Mouse (Mus musculus): ENCODE measurements around the gene Srms.
A peak's percentile ranks its signal among the peaks of the same experiment; 100 is the strongest.
"Not testable (repeated sequence)": the region's sequence is repeated elsewhere in the genome, so short reads cannot be mapped to it uniquely, and the experiment has no call there.

Gene Srms

DNA sequence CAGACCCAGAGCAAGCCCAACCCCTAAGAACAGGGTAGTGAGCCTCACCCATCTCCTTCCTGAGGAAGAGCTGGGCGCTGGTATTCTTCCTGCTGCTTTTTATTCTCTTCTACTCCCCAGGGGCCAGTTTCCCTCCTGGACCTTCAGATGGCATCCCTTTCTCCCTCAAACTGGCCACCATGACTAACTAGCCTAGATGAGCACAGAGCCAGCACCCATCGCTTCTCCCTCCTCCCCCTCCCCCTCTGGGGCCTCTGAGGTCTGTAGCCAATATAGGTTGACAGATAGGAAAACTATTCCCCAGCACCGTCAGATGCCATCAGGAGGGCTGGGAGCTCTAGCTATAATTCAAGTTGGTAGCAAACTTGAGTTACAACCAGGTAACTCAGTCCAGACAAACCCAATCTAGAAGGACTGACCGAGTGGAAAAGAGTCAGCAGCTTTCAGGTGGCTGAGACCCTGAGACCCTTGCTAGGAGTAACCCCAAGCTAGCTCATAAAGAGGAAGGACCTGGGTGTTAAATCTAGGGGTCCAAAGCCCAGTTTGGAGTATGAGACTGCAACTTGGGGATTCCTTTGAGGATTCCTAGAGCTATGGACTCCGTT lies 6.0 kb upstream of the Srms start:
- DNase-seq: peak; percentile 26

- no peak for DNase-seq
Observed at GRCm38 (mm10) chr2:181216037-181216436, 3.1 kb upstream of the Srms start.

DNA sequence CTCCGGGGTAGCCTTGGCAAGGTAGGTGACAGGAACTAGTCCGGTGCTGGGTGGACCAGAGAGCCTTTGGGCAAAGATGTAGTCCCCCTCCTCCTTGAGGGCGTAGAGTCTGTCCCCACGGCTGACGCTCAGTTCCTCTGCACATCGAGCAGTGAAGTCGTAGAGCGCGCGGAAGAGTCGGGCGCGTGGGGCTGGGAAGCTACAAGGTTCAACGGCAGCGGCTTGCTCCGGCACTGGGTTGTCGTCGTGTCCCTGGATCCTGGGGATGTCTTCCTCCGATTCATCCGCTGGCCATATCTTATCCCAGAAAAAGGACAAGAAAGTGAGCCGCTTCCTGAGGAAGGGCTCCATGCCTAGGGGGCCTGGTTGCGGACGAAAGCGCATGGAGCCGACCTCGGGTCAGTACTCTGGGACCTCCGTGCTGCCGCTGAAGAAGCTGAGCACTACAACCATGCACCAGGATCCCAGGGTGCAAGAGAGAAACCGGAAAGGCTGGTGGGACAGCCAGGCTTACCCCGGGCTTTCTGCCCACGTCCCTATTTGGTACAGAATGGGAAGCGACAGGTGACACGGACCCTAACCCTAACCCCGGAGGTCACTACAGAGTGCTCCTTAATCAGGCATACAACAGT lies 480 bp downstream of the Srms start:
- peak; percentile 32 for DNase-seq

GRCm38 (mm10) chr2:181206118-181206517 lies 6.9 kb downstream of the Srms start:
- DNase-seq: no peak

GRCm38 (mm10) chr2:181205678-181206077 lies 7.3 kb downstream of the Srms start:
- no peak for DNase-seq

GRCm38 (mm10) chr2:181202886-181203285 lies 10.1 kb downstream of the Srms start:
- no peak for DNase-seq

- DNase-seq: no peak
Observed at GRCm38 (mm10) chr2:181202422-181202821, 10.6 kb downstream of the Srms start, which contains the start of gene Ptk6. Gene Ptk6, minus strand, starts transcription at chr2:181202789.

- DNase-seq: no peak
Observed at GRCm38 (mm10) chr2:181201606-181202005, 11.4 kb downstream of the Srms start.

DNA sequence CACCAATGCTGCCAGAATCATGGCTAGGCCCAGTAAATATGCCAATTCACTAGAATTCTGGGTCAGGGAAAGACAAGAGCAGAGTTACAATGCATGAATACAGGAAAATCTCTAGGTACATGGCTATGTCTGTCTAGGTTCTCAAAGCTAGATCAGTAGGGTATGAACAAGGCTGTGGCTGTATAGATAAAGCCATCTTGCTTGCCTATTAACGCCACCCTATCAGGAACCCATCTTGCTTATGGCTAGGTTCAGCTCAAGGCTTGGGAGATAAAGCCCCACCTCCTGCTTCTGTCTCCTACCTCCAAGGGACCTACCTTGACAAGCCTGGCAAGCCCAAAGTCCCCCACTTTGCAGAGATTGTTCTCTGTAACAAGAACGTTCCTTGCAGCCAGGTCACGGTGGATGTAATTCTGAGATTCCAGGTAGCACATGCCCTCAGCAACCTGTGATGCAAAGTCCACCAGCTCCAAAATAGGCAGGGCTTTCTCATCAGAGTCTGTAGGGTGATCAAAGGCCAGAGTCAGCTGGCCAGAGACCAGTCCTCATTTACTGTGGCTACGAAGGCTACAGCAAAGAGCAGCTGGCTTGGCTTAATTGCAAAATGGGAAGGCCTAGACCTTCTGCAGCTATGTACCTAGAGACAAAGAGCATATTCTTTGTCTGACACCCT lies 16.2 kb downstream of the Srms start:
- no peak for DNase-seq

GRCm38 (mm10) chr2:181193044-181193443 lies 19.9 kb downstream of the Srms start:
- no peak for DNase-seq

- DNase-seq: no peak
Observed at GRCm38 (mm10) chr2:181191936-181192335, 21.0 kb downstream of the Srms start.

- DNase-seq: not testable (repeated sequence)
Observed at GRCm38 (mm10) chr2:181191385-181191784, 21.6 kb downstream of the Srms start.

GRCm38 (mm10) chr2:181189321-181189720 lies 23.7 kb downstream of the Srms start:
- no peak for DNase-seq

DNA sequence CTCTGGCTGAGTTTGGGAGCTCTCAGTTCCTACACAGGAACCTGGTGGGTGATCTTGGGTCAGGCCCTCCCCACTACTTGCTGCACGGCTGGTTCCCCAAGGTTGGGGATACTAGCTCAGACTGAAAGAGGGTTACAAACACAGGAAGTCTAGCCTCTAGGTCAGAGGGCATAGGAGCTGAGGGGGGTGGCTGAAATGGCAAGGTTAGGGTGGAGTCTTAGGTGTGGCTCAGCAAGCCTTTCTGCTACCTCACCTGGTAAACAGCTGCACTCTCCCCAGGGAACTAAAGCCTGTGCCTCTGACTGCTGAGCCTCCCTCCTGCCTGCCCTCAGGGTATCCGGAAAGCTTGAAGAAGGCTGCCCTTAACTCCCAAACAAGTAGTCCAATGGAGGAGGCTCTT lies 24.3 kb downstream of the Srms start:
- peak; percentile 24 for DNase-seq

- peak; percentile 95 for DNase-seq
Observed at GRCm38 (mm10) chr2:181187121-181188000, 25.6 kb downstream of the Srms start, which contains the start of gene Ppdpf. Gene Ppdpf, plus strand, starts transcription at chr2:181187247.

- DNase-seq: peak; percentile 89
Observed at GRCm38 (mm10) chr2:181186635-181187034, 26.4 kb downstream of the Srms start.

DNA sequence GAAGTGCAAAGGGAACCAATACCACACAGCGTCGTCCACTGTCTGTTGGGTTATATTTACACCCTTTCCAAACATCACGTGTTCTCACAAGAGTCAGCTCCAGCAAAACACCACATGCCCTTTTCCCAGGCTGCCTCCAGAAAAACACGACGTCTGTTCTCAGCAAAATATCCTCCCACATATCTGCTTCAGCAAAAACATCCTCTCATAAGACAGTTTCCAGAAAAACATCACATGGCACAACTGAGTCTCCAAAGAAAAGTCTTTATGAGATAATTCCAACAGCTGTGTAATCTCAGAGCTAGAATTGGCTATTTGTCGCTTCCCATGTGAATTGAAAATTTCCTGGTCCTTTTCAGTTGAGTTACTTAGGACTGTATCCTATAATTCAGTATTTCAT lies 32.1 kb downstream of the Srms start:
- no peak for DNase-seq

- DNase-seq: no peak
Observed at GRCm38 (mm10) chr2:181178471-181178870, 34.5 kb downstream of the Srms start.

- no peak for DNase-seq
Observed at GRCm38 (mm10) chr2:181178015-181178414, 35.0 kb downstream of the Srms start.

DNA sequence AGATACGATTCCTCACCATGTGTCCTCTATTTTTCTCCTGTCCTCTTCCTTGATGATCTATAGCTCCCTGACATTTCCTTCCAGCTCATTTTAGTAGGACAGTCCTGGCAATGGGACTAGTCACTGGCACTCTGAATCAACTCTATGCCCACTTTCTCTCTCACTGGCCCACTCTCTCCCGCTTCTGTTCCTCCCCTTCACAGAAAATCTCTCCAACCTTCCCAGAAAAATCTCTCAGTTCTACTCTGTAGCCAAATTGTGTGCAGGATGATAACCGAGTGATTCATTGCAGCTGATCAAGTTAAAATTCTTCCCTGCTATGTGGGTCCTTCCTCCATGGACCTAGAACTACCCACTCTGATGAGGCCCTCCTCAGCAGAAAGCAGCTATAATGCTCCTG lies 38.3 kb downstream of the Srms start:
- DNase-seq: no peak

GRCm38 (mm10) chr2:181166469-181166868 lies 46.5 kb downstream of the Srms start:
- DNase-seq: no peak

DNA sequence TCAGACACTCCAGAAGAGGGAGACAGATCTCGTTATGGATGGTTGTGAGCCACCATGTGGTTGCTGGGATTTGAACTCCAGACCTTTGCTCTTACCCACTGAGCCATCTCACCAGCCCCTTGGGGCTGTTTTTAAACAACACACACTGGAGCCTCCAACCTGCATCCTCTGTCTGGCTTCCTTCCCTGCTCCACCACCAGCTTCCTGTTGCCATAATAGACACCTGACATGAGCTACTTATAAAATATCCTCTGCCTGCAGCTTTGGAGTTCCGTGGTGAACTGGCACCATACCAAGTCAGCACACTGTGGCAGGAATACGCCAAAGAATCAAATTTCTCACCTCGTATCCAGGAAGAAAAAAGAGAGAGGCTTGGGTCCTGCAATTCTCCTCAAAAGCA lies 52.2 kb downstream of the Srms start:
- no peak for DNase-seq

DNA sequence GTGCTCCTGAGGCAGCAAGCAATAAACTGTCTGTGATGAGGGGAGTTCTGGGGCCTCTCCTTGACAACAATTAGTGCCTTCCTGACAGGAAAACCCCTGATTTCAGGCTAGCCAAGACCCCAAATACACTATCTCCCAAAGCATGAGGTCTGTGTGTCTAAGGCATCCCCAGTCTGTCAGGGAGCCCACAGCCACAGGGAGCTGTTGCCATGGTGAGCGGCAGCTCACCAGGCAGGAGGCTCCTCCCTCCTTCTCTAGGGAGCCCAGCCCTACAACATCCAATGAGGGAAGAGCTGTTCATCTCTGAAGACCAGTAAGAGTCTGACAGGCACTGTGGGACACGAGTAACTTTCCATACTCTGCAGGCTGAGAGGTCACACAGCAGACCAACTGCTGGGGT lies 53.2 kb downstream of the Srms start:
- DNase-seq: no peak

Measured in thymus, postnatal 25 days (tissue).